In genomic region chr15:31369125-31369612, GRCm38 (mm10) we compare ENCODE assay signal across 13 mouse cellular contexts. TPM values are rescaled to one million over a fixed set of nuclear protein-coding genes. Genes with fewer than 3 reads are reported as not detected.
A peak's percentile ranks its signal among the peaks of the same experiment; 100 is the strongest.
DNase-seq lines count a peak whose midpoint lies in the region; ATAC-seq and TF ChIP-seq lines count a peak whose summit lies in the region.
"Had no signal": no experiment of that assay in that cellular context is flagged by ENCODE, and none has a peak within 500 bp of the region (broad histone marks: within the 10 kb centered on the region; RNA-seq: fewer than 3 reads in every experiment).

No protein-coding gene starts in this region.

- peaks cover 11% of the 10 kb centered on the region; the same call in 1 of the 2 replicates for H3K27me3 ChIP-seq in G1E (ENCODE audit: insufficient read depth, low read length)

- intact Hi-C loops in left cerebral cortex, adult 2 months (cut with DNase I) = loop anchor here (5.0 kb wide), 1 partner anchor 78 kb away; no protein-coding TSS in a partner anchor

- no peak overlapping the region for H3K4me3 ChIP-seq in left cerebral cortex, adult 2 months
- H3K4me3 ChIP-seq in G1E (ENCODE audit: low read depth, low read length) = peak overlapping the region; percentile 41; the same call in 1 of the 2 replicates
- H3K4me3 ChIP-seq: erythroblast, embryonic 14.5 days; intestine, embryonic 15.5 days; midbrain, embryonic 15.5 days had no signal

- peaks cover 29% of the 10 kb centered on the region for H3K9me3 ChIP-seq in G1E (replicated peaks)
- H3K9me3 ChIP-seq: intestine, embryonic 15.5 days; midbrain, embryonic 15.5 days had no signal

- TF ChIP-seq CTCF in left cerebral cortex, adult 2 months (IDR thresholded peaks at IDR 0.05) = no peak
- TF ChIP-seq CTCF in G1E (IDR thresholded peaks at IDR 0.05; ENCODE audit: low read depth, low read length) = no peak

- H3K27ac ChIP-seq in left cerebral cortex, adult 2 months = peak overlapping the region; percentile 96; the same call in 1 of the 2 replicates
- H3K27ac ChIP-seq: intestine, embryonic 15.5 days; midbrain, embryonic 15.5 days had no signal

- H3K36me3 ChIP-seq in G1E (replicated peaks) = no peaks in the 10 kb centered on the region
- H3K36me3 ChIP-seq: intestine, embryonic 15.5 days; midbrain, embryonic 15.5 days had no signal

- peak; percentile 15 for DNase-seq in embryo, embryonic 9.5 days (ENCODE audit: extremely low spot score)
- DNase-seq in embryo, embryonic 10 days (ENCODE audit: low spot score) = no peak
- DNase-seq in left cerebral cortex, adult 2 months (ENCODE audit: extremely low spot score in 1 of 2, low spot score in 2 of 2) = no peak
- DNase-seq in left cerebral cortex, adult 8-10 months (ENCODE audit: low spot score in 2 of 2) = no peak
- DNase-seq in G1E (ENCODE audit: low spot score) = peak; percentile 63
- no peak for DNase-seq in layer of hippocampus, adult 8-10 months (ENCODE audit: low spot score in 2 of 2)
- no peak for DNase-seq in left cerebral cortex, adult 11 months (ENCODE audit: low spot score)
- DNase-seq: cerebellum, postnatal 14 days; left cerebral cortex, postnatal 4 days had no signal

- ATAC-seq in G1E (ENCODE audit: extremely low read depth, insufficient number of reproducible peaks, low FRiP score, poor library complexity, severe bottlenecking) = peak; percentile 86
- 0 out of 2 replicates have a peak, but pooled peaks have one; percentile 31 for ATAC-seq in megakaryocyte-erythroid progenitor cell, adult 5-6 weeks (replicated peaks; ENCODE audit: low FRiP score, low TSS enrichment, poor library complexity, severe bottlenecking)
- ATAC-seq: intestine, embryonic 15.5 days; midbrain, embryonic 15.5 days had no signal

- peaks cover 50% of the 10 kb centered on the region for H3K4me1 ChIP-seq in G1E (ENCODE audit: insufficient read depth, low read depth, low read length)

RNA-seq across cellular contexts. Expression of gene Ankrd33b, which starts 1.6 kb away (rescaled TPM):
- 10 to 100 TPM; 79.6 to 93.7 TPM for total RNA-seq in left cerebral cortex, adult 2 months (2021)
- total RNA-seq in left cerebral cortex, adult 8-10 months (2022) = 10 to 100 TPM; 61.4 to 76.2 (median 72.9) TPM
- not detected in 2 replicates for total RNA-seq in G1E (2014; fragmentation: Nextera tagmentation)
- 0.11 and 0.23 TPM in 2 replicates for total RNA-seq in G1E (2017)
- not detected in 2 replicates for polyA plus RNA-seq in G1E (2012)
- total RNA-seq in megakaryocyte-erythroid progenitor cell, adult 5-6 weeks (2014; fragmentation: Nextera tagmentation) = 1.6 TPM in 1 of 2 replicates, not detected in the other
- total RNA-seq in megakaryocyte-erythroid progenitor cell, adult 5-6 weeks (2017) = not detected in 2 replicates
- total RNA-seq in layer of hippocampus, adult 8-10 months (2022) = 10 to 100 TPM; 60.2 to 64.2 (median 61.8) TPM

Comparison
In these comparisons a context has a peak if more than half of its experiments do, and no peak if none do; other contexts are left out.
1. DNase-seq: peak in embryo, embryonic 9.5 days (single experiment) and G1E (single experiment); none in embryo, embryonic 10 days (single experiment), left cerebral cortex, adult 2 months (0 of 2), left cerebral cortex, adult 8-10 months (0 of 2), layer of hippocampus, adult 8-10 months (0 of 2) and left cerebral cortex, adult 11 months (single experiment).
2. RNA of gene Ankrd33b, which starts 1.6 kb away (total RNA-seq): 79.6 to 93.7 TPM in left cerebral cortex, adult 2 months, 61.4 to 76.2 TPM in left cerebral cortex, adult 8-10 months and 60.2 to 64.2 TPM in layer of hippocampus, adult 8-10 months; 1.6 TPM in megakaryocyte-erythroid progenitor cell, adult 5-6 weeks and 0.11 to 0.23 TPM in G1E; every median in the first group is over 10 times any median in the second.